31 mouse cellular contexts compared by ENCODE assay signal in genomic region chr3:145736562-145736961, GRCm38 (mm10). TPM values are rescaled to one million over a fixed set of nuclear protein-coding genes. Genes with fewer than 3 reads are reported as not detected.
"Had no signal": no experiment of that assay in that cellular context is flagged by ENCODE, and none has a peak within 500 bp of the region (broad histone marks: within the 10 kb centered on the region; RNA-seq: fewer than 3 reads in every experiment).

No protein-coding gene starts in this region.

- H3K4me3 ChIP-seq: embryonic facial prominence, embryonic 10.5 days; embryonic facial prominence, embryonic 12.5 days; embryonic facial prominence, embryonic 13.5 days; embryonic facial prominence, embryonic 15.5 days; erythroblast, embryonic 14.5 days; forebrain, embryonic 10.5 days; forebrain, embryonic 12.5 days; forebrain, embryonic 13.5 days; forebrain, embryonic 15.5 days; gastrocnemius, adult 2 months; heart, adult 2 months had no signal

- H3K9ac ChIP-seq: embryonic facial prominence, embryonic 12.5 days; embryonic facial prominence, embryonic 13.5 days; embryonic facial prominence, embryonic 15.5 days; forebrain, embryonic 12.5 days; forebrain, embryonic 13.5 days; forebrain, embryonic 15.5 days; forebrain, postnatal 0 days had no signal

- ATAC-seq: forebrain, embryonic 13.5 days; forebrain, embryonic 14.5 days; forebrain, embryonic 15.5 days; forebrain, embryonic 16.5 days; forebrain, postnatal 0 days had no signal

- H3K36me3 ChIP-seq: embryonic facial prominence, embryonic 10.5 days; embryonic facial prominence, embryonic 12.5 days; embryonic facial prominence, embryonic 13.5 days; embryonic facial prominence, embryonic 15.5 days; forebrain, embryonic 10.5 days; forebrain, embryonic 12.5 days; forebrain, embryonic 15.5 days had no signal

- DNase-seq: cerebellum, adult 2 months; cerebellum, adult 8-10 months; cerebellum, adult 9-10 months; cerebellum, adult 9-11 months; cerebellum, postnatal 10 days; cerebellum, postnatal 14 days; cerebellum, postnatal 25 days; cerebellum, postnatal 36 days; embryo, embryonic 11 days; forebrain, postnatal 0 days; gastrocnemius, adult 2 months; gastrocnemius, postnatal 10 days; gastrocnemius, postnatal 14 days; gastrocnemius, postnatal 25 days; gastrocnemius, postnatal 36 days; heart, adult 11 months; heart, adult 18-20 months; heart, adult 2 months had no signal

- H3K27me3 ChIP-seq: embryonic facial prominence, embryonic 12.5 days; embryonic facial prominence, embryonic 13.5 days; embryonic facial prominence, embryonic 15.5 days; forebrain, embryonic 12.5 days; forebrain, embryonic 13.5 days had no signal

- H3K27ac ChIP-seq: embryonic facial prominence, embryonic 10.5 days; embryonic facial prominence, embryonic 12.5 days; embryonic facial prominence, embryonic 13.5 days; embryonic facial prominence, embryonic 15.5 days; forebrain, embryonic 10.5 days; forebrain, embryonic 12.5 days; forebrain, embryonic 13.5 days; forebrain, embryonic 15.5 days; gastrocnemius, adult 2 months; heart, adult 2 months had no signal

- H3K4me2 ChIP-seq: embryonic facial prominence, embryonic 12.5 days; embryonic facial prominence, embryonic 13.5 days; embryonic facial prominence, embryonic 15.5 days; forebrain, embryonic 12.5 days; forebrain, embryonic 13.5 days; forebrain, embryonic 15.5 days had no signal

- H3K4me1 ChIP-seq: embryonic facial prominence, embryonic 12.5 days; embryonic facial prominence, embryonic 13.5 days; embryonic facial prominence, embryonic 15.5 days; forebrain, embryonic 15.5 days had no signal

- H3K9me3 ChIP-seq: embryonic facial prominence, embryonic 10.5 days; embryonic facial prominence, embryonic 12.5 days; embryonic facial prominence, embryonic 13.5 days; embryonic facial prominence, embryonic 15.5 days; forebrain, embryonic 10.5 days; forebrain, embryonic 12.5 days; forebrain, embryonic 13.5 days; forebrain, embryonic 15.5 days had no signal

RNA-seq across cellular contexts. Expression of gene Ddah1, which starts 21.9 kb away (rescaled TPM):
- total RNA-seq: common myeloid progenitor, adult 5-6 weeks; granulocyte monocyte progenitor cell, adult 5-6 weeks had no signal
